Mouse (Mus musculus) gastrocnemius, postnatal 14 days (tissue): ENCODE data around the gene Cnot1. TPM values are rescaled to one million over a fixed set of nuclear protein-coding genes. Genes with fewer than 3 reads are reported as not detected.
"Not testable (repeated sequence)": the region's sequence is repeated elsewhere in the genome, so short reads cannot be mapped to it uniquely, and the experiment has no call there.

ENCODE experiments used
- DNase-seq: peaks from one replicate; pipeline ENCODE4 v3.0.0; 2021; ENCODE audit warnings: mixed read lengths
- intact Hi-C: fragments of 180-260 bp; cut with DNase I; formaldehyde crosslinking; loops from one replicate; pipeline ENCODE4 v1.15.1; 2025; ENCODE audit warnings: low total_unique reads
- long read RNA-seq, 2 experiments: library from polyadenylated mRNA; stranded (forward); transcript quantifications; one replicate each; pipeline ENCODE4 v2.0.0; 2021
- total RNA-seq, 2 experiments: library from RNA; stranded (reverse); gene quantifications; 2 replicates each; pipeline ENCODE4 v1.2.3; 2021

The Cnot1 gene
- 10 to 100 TPM; 59.6 to 62.9 TPM for total RNA-seq
- long read RNA-seq, experiment 1, partial matches to known transcripts, result 5 of 10 reads
- long read RNA-seq, experiment 1, other reads (novel, unspliced or antisense), result 5 of 10 reads
- long read RNA-seq, experiment 2, full-length matches to known transcripts, result 1 of 15 reads
- long read RNA-seq, experiment 2, partial matches to known transcripts, result 7 of 15 reads
- long read RNA-seq, experiment 2, other reads (novel, unspliced or antisense), result 7 of 15 reads

- intact Hi-C loops, result no loop called here
- DNase-seq, result peak; percentile 95
Measured at GRCm38 (mm10) chr8:95807331-95807843, at the start of gene Cnot1. Cnot1 (minus strand) TSS chr8:95807464.

GRCm38 (mm10) chr8:95854174-95854573 lies 46.9 kb upstream of the Cnot1 start:
- intact Hi-C loops, result no loop called here
- no peak for DNase-seq

- DNase-seq, result peak; percentile 54
- intact Hi-C loops, result no loop called here
Measured at GRCm38 (mm10) chr8:95853102-95853843, 46.0 kb upstream of the Cnot1 start, which contains the start of gene Slc38a7. Slc38a7 (minus strand) TSS chr8:95853539.

- peak; percentile 32 for DNase-seq
- intact Hi-C loops, result no loop called here
Measured at GRCm38 (mm10) chr8:95852290-95852689, 45.0 kb upstream of the Cnot1 start.

DNA sequence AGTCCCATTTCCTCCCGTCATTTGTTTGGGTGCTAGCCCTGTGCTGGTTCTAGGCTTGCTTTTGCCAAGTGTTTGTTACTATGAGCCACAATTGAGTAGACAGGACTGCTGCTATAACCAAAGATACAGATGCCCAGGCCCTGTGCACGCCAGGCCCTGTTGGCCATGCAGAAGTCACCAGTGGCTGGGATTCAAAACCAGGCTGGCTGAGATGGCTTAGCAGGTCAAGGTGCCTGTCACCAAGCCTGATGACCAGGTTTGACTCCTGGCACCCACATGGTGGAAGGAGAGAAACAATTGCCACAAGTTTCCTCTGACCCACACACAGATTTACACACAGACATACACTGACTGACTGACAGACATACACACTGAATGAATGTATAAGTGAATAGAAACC lies 43.1 kb upstream of the Cnot1 start:
- intact Hi-C loops, result no loop called here

GRCm38 (mm10) chr8:95848734-95849464 lies 41.6 kb upstream of the Cnot1 start:
- no peak for DNase-seq
- intact Hi-C loops, result no loop called here

More for the DNA sequence above, 43.1 kb upstream of the Cnot1 start:
- DNase-seq, result no peak

DNA sequence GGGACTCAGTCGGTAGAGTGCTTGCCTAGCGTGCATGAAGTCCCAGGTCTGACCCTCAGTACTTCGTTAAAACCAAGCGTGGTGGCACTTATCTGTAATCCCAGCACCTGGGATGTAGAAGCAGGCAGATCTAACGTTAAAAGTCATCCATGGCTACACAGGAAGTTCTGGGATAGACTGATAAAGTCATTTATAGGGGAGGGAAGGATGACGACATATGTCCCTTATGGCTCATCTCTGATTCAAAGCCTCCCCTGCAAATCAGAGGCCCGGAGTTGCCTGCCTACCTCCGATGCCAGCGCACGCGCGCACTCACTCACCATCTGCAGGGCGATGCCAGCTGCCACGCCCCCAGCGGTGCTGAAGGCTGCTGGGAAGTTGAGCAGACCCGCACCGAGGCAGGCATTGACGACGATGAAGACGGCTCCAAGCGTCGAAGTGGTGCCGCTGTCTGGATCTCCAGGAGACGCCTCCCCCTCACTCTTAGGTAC lies 40.8 kb upstream of the Cnot1 start:
- DNase-seq, result no peak
- intact Hi-C loops, result no loop called here

DNA sequence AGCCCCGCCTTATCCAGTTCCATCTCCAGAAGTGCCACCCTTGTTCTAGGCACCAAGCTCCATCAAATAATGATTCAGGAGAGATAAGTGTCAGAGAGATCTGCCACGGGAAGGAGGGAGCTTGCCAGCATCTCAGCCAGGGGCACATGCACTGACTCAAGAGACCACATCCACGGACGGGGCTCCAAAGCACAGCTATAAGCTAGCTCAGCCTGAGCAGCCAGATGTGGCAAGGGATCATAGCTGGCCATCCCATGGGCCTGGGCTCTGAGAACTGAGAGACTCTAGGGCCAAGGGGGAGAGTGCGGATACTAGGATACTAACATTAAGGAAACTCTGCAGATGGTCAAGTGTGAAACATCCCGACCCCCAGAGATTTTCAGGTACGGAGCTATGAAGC lies 37.8 kb upstream of the Cnot1 start:
- DNase-seq, result no peak
- intact Hi-C loops, result no loop called here

- intact Hi-C loops, result no loop called here
- DNase-seq, result no peak
Measured at GRCm38 (mm10) chr8:95843968-95844367, 36.7 kb upstream of the Cnot1 start.

- no peak for DNase-seq
- intact Hi-C loops, result no loop called here
Measured at GRCm38 (mm10) chr8:95841436-95841835, 34.2 kb upstream of the Cnot1 start.

- DNase-seq, result no peak
- intact Hi-C loops, result no loop called here
Measured at GRCm38 (mm10) chr8:95839289-95839688, 32.0 kb upstream of the Cnot1 start.

- intact Hi-C loops, result no loop called here
- no peak for DNase-seq
Measured at GRCm38 (mm10) chr8:95837266-95837665, 30.0 kb upstream of the Cnot1 start.

GRCm38 (mm10) chr8:95835891-95836290 lies 28.6 kb upstream of the Cnot1 start:
- intact Hi-C loops, result no loop called here

GRCm38 (mm10) chr8:95833435-95833984 lies 26.2 kb upstream of the Cnot1 start:
- DNase-seq, result no peak
- intact Hi-C loops, result loop anchor here (5.0 kb wide), 1 partner anchor 56 kb away; no protein-coding TSS in a partner anchor

More at GRCm38 (mm10) chr8:95835891-95836290, 28.6 kb upstream of the Cnot1 start:
- DNase-seq, result no peak

GRCm38 (mm10) chr8:95832603-95833434 lies 25.6 kb upstream of the Cnot1 start:
- DNase-seq, result peak; percentile 73
- intact Hi-C loops, result loop anchor here (5.0 kb wide), 1 partner anchor 56 kb away; no protein-coding TSS in a partner anchor

- no peak for DNase-seq
- intact Hi-C loops, result loop anchor here (5.0 kb wide), 1 partner anchor 53 kb away; no protein-coding TSS in a partner anchor
Measured at GRCm38 (mm10) chr8:95830144-95830543, 22.9 kb upstream of the Cnot1 start.

- DNase-seq, intact Hi-C loops: not testable (repeated sequence)
Measured at GRCm38 (mm10) chr8:95825162-95825561, 17.9 kb upstream of the Cnot1 start, which contains the start of gene Sap18b. Sap18b (plus strand) TSS chr8:95825346.

DNA sequence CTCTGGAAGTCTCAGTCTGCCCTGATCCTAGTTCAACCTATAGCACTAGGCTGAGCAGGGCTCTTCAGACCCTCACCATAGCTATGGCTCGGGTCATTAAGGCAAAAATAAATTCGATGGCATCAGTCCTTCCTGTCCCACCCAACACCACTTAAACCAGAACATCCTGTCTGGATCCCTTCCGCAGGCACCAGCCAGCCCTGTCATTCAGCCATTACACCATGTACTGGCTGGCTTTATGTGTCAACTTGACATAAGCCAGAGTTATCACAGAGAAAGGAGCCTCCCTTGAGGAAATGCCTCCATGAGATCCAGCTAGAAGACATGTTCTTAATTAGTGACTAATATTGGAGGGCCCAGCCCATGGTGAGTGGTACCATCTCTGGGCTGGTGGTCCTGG lies 15.4 kb upstream of the Cnot1 start:
- no peak for DNase-seq
- intact Hi-C loops, result no loop called here

GRCm38 (mm10) chr8:95822096-95822495 lies 14.8 kb upstream of the Cnot1 start:
- intact Hi-C loops, result no loop called here
- no peak for DNase-seq
